Mouse (Mus musculus) E14TG2a.4 (cell line): ENCODE measurements around the gene Ap5m1.
"Not testable (repeated sequence)": the region's sequence is repeated elsewhere in the genome, so short reads cannot be mapped to it uniquely, and the experiment has no call there.

Source experiments
- CTCF ChIP-seq: conservative IDR thresholded peaks from 2 replicates; pipeline ENCODE4 v1.5.1; 2014; ENCODE audit warnings: low read length
- NANOG ChIP-seq: IDR thresholded peaks from 2 replicates; pipeline ENCODE4 v1.6.1; 2014; ENCODE audit warnings: borderline replicate concordance, low read length, mixed read lengths
- POU5F1 ChIP-seq: IDR thresholded peaks from 2 replicates; pipeline ENCODE4 v1.6.1; 2014; ENCODE audit warnings: low read length, borderline replicate concordance

DNA sequence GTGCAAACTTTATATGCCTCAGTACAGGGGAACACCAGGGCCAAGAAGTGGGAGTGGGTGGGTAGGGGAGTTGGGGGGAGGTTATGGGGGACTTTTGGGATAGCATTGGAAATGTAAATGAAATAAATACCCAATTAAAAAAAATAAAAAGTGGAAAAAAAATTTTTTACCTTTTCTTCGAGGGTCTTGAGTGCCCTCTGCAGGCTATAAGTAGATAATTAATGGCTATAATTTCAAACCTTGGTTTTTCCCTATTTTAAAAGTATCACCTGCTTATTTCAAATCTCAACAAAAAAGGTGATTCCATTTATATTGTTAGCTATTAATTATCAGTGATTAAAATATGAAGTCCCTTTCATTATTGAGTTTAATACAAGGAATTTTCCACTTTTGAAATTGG lies 25.9 kb downstream of the Ap5m1 start:
- TF ChIP-seq POU5F1, CTCF, NANOG: not testable (repeated sequence)
